In genomic region chr17:46933557-46934348, GRCm38 (mm10) we compare ENCODE assay signal across 9 mouse cellular contexts. TPM values are rescaled to one million over a fixed set of nuclear protein-coding genes. Genes with fewer than 3 reads are reported as not detected.
DNase-seq lines count a peak whose midpoint lies in the region; ATAC-seq and TF ChIP-seq lines count a peak whose summit lies in the region.
"Had no signal": no experiment of that assay in that cellular context is flagged by ENCODE, and none has a peak within 500 bp of the region (broad histone marks: within the 10 kb centered on the region; RNA-seq: fewer than 3 reads in every experiment).

No protein-coding gene starts in this region.

- H3K27me3 ChIP-seq in intestine, embryonic 14.5 days (replicated peaks; ENCODE audit: control insufficient read depth, insufficient read depth, low read length) = no peaks in the 10 kb centered on the region
- no peaks in the 10 kb centered on the region for H3K27me3 ChIP-seq in intestine, embryonic 15.5 days (replicated peaks)
- no peaks in the 10 kb centered on the region for H3K27me3 ChIP-seq in G1E (ENCODE audit: insufficient read depth, low read length)
- H3K27me3 ChIP-seq: neural tube, embryonic 12.5 days had no signal

- H3K4me1 ChIP-seq in intestine, embryonic 14.5 days (replicated peaks; ENCODE audit: control insufficient read depth, insufficient read depth, low read length) = no peaks in the 10 kb centered on the region
- H3K4me1 ChIP-seq in intestine, embryonic 15.5 days (replicated peaks) = no peaks in the 10 kb centered on the region
- H3K4me1 ChIP-seq in G1E (ENCODE audit: insufficient read depth, low read depth, low read length) = peaks cover 6% of the 10 kb centered on the region
- H3K4me1 ChIP-seq: neural tube, embryonic 12.5 days had no signal

- H3K27ac ChIP-seq in intestine, embryonic 14.5 days (ENCODE audit: low read depth) = no peak overlapping the region
- H3K27ac ChIP-seq in intestine, embryonic 15.5 days = no peak overlapping the region
- H3K27ac ChIP-seq: neural tube, embryonic 12.5 days had no signal

- no peaks in the 10 kb centered on the region for H3K9me3 ChIP-seq in intestine, embryonic 14.5 days (ENCODE audit: control insufficient read depth, low read length)
- H3K9me3 ChIP-seq in intestine, embryonic 15.5 days = no peaks in the 10 kb centered on the region
- no peaks in the 10 kb centered on the region for H3K9me3 ChIP-seq in G1E (replicated peaks)
- H3K9me3 ChIP-seq: neural tube, embryonic 12.5 days had no signal

- H3K36me3 ChIP-seq in intestine, embryonic 14.5 days (ENCODE audit: control insufficient read depth, insufficient read depth, low read length) = peaks cover 98% of the 10 kb centered on the region
- H3K36me3 ChIP-seq in intestine, embryonic 15.5 days = peaks cover 58% of the 10 kb centered on the region
- peaks cover 99% of the 10 kb centered on the region for H3K36me3 ChIP-seq in G1E (replicated peaks)

- peak; percentile 72 for TF ChIP-seq CTCF in G1E (IDR thresholded peaks at IDR 0.05; ENCODE audit: low read depth, low read length)

- 82% methylated on average over 19 of the region's 19 CpGs for WGBS in intestine, embryonic 14.5 days
- WGBS in intestine, embryonic 15.5 days = 85% methylated on average over 19 of the region's 19 CpGs

- no peak overlapping the region for H3K9ac ChIP-seq in intestine, embryonic 14.5 days (ENCODE audit: low read length)
- H3K9ac ChIP-seq in intestine, embryonic 15.5 days = no peak overlapping the region
- H3K9ac ChIP-seq: neural tube, embryonic 12.5 days had no signal

- H3K4me2 ChIP-seq in intestine, embryonic 14.5 days (ENCODE audit: low read length) = no peak overlapping the region
- no peak overlapping the region for H3K4me2 ChIP-seq in intestine, embryonic 15.5 days (replicated peaks)
- H3K4me2 ChIP-seq: neural tube, embryonic 12.5 days had no signal

- H3K4me3 ChIP-seq in intestine, embryonic 14.5 days (ENCODE audit: low read depth, low read length) = no peak overlapping the region
- H3K4me3 ChIP-seq in intestine, embryonic 15.5 days (replicated peaks) = no peak overlapping the region
- H3K4me3 ChIP-seq in G1E (ENCODE audit: low read depth, low read length) = no peak overlapping the region
- H3K4me3 ChIP-seq: neural tube, embryonic 12.5 days had no signal

- no peak for ATAC-seq in intestine, embryonic 14.5 days (replicated peaks; ENCODE audit: low FRiP score, low TSS enrichment, low read depth)
- no peak for ATAC-seq in intestine, embryonic 15.5 days
- no peak for ATAC-seq in G1E (ENCODE audit: extremely low read depth, insufficient number of reproducible peaks, low FRiP score, poor library complexity, severe bottlenecking)
- ATAC-seq in frontal cortex, adult (ENCODE audit: low TSS enrichment) = peak; percentile 53
- 0 out of 2 replicates have a peak, but pooled peaks have one; percentile 42 for ATAC-seq in monocyte, adult 5-6 weeks (replicated peaks; ENCODE audit: insufficient number of reproducible peaks, low FRiP score, low TSS enrichment, poor library complexity, severe bottlenecking)

- peak; percentile 75 for DNase-seq in intestine, embryonic 14.5 days (ENCODE audit: low spot score)
- DNase-seq in G1E (ENCODE audit: low spot score) = peak; percentile 37
- DNase-seq in c-Kit-positive CD71-positive TER-119-positive erythroid progenitor cells, embryonic 14.5 days (ENCODE audit: low spot score) = peak; percentile 43
- peak; percentile 40 for DNase-seq in left cerebral cortex, adult 11 months (ENCODE audit: low spot score)
- DNase-seq in thymus, adult 18-20 months = peak; percentile 10 to 12

RNA-seq across cellular contexts. Expression of gene Prph2, which starts 23.5 kb away (rescaled TPM):
- polyA plus RNA-seq in intestine, embryonic 14.5 days (2014; fragmentation: Nextera tagmentation; extraction: Ambion mirVana) = not detected in 2 replicates
- not detected in 2 replicates for polyA plus RNA-seq in intestine, embryonic 15.5 days (2015; fragmentation: Nextera tagmentation; extraction: Ambion mirVana)
- total RNA-seq in G1E (2014; fragmentation: Nextera tagmentation) (not detected in 2 replicates), G1E (2017) (0.05 TPM in 1 of 2 replicates, not detected in the other)
- polyA plus RNA-seq in G1E (2012) = not detected in 2 replicates
- total RNA-seq in monocyte, adult 5-6 weeks (2017) = not detected in 3 replicates
- polyA plus RNA-seq: neural tube, embryonic 12.5 days had no signal

RNA-seq across cellular contexts. Expression of gene Tbcc, which starts 43.3 kb away (rescaled TPM):
- polyA plus RNA-seq in intestine, embryonic 14.5 days (2014; fragmentation: Nextera tagmentation; extraction: Ambion mirVana) = 50.5 and 54.8 TPM in 2 replicates
- polyA plus RNA-seq in intestine, embryonic 15.5 days (2015; fragmentation: Nextera tagmentation; extraction: Ambion mirVana) = 48.2 and 48.6 TPM in 2 replicates
- total RNA-seq in G1E (2014; fragmentation: Nextera tagmentation) (7.5 and 10.1 TPM in 2 replicates), G1E (2017) (18.6 and 21.3 TPM in 2 replicates)
- polyA plus RNA-seq in G1E (2012) = 20.0 and 27.5 TPM in 2 replicates
- total RNA-seq in monocyte, adult 5-6 weeks (2017) = 6.9 to 17.1 TPM (median 7.5 TPM) in 3 replicates

Comparison
In these comparisons a context has a peak if more than half of its experiments do, and no peak if none do; other contexts are left out.
1. ATAC-seq: peak in frontal cortex, adult (single experiment) and monocyte, adult 5-6 weeks (single experiment); none in intestine, embryonic 14.5 days (single experiment), intestine, embryonic 15.5 days (single experiment) and G1E (single experiment).
2. DNase-seq: peak in every context shown above with its lines; median percentile 75 in intestine, embryonic 14.5 days; 43 in c-Kit-positive CD71-positive TER-119-positive erythroid progenitor cells, embryonic 14.5 days; 40 in left cerebral cortex, adult 11 months; 37 in G1E; 11 in thymus, adult 18-20 months.